Mouse (Mus musculus) gastrocnemius, adult 2 months (tissue): ENCODE data around the gene Ube2l6. TPM values are rescaled to one million over a fixed set of nuclear protein-coding genes. Genes with fewer than 3 reads are reported as not detected.

Experiments used
- DNase-seq: peaks from one replicate; pipeline ENCODE4 v3.0.0; 2022
- H3K27ac ChIP-seq: fragments of 200-600 bp; 2 replicates; pipeline ENCODE4 v1.8.1; 2022; ENCODE audit warnings: mild to moderate bottlenecking
- H3K4me3 ChIP-seq: fragments of 200-600 bp; 2 replicates; pipeline ENCODE4 v1.8.1; 2022; ENCODE audit warnings: mild to moderate bottlenecking, moderate library complexity
- CTCF ChIP-seq: fragments of 200-600 bp; IDR thresholded peaks from 2 replicates; pipeline ENCODE4 v1.8.1; 2022; ENCODE audit warnings: antibody characterized with exemption, mild to moderate bottlenecking, moderate library complexity
- intact Hi-C: fragments of 180-260 bp; cut with DNase I; formaldehyde crosslinking; loops from one replicate; pipeline ENCODE4 v1.15.1; 2025
- total RNA-seq, 2 experiments: library from RNA; stranded (reverse); gene quantifications; 2 replicates each; pipeline ENCODE4 v1.2.3; 2021

Gene Ube2l6
- total RNA-seq, 2 experiments from 2014 or later = 2.0 to 3.8 TPM

DNA sequence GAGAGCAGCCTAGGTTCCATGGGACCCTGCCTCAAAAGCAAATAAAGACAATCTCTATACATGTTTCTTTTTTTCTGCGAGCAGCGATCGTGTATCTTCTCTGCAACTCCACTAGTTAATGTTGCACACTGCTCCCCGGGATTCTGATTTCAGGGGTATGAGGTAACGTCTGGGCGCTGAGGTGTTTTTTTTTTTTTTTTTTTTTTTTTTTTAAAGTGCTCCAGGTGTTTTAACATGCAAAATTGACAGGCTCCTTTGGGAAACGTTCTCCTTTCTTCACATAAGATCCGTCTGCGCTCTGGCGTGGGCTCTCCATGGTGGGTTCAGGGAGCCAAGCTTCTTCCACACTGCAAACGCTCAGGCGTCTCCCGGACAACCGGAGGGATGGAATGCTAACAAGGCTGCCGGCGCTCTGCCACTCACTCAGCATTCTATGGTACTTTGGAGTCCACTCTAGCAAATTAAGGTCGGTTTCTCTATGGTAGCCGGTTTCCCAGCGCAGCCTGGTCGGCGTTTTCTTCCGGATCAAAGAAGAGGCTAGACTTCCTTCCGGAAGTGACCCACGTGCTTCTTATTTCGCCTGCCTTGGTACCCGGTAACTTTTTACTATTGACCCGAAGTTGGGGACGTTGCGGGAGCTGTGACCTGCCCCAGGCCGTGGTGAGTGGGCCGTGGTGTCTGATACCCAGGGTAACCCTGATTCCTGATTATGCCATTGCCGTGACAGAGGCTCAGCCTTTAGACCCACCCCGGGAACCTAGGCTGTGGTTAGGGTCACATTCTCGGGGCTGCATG lies 28.1 kb downstream of the Ube2l6 start, which contains the start of gene Timm10:
TSS of gene Timm10 (plus strand) at position 510 of the 795 bp plus-strand sequence.
- DNase-seq = peak; percentile 89
- peak within 1 kb of the TSS; percentile 91 for H3K27ac ChIP-seq
- peak within 1 kb of the TSS; percentile 79 for H3K4me3 ChIP-seq
- intact Hi-C loops = no loop called here
- no peak for TF ChIP-seq CTCF

DNA sequence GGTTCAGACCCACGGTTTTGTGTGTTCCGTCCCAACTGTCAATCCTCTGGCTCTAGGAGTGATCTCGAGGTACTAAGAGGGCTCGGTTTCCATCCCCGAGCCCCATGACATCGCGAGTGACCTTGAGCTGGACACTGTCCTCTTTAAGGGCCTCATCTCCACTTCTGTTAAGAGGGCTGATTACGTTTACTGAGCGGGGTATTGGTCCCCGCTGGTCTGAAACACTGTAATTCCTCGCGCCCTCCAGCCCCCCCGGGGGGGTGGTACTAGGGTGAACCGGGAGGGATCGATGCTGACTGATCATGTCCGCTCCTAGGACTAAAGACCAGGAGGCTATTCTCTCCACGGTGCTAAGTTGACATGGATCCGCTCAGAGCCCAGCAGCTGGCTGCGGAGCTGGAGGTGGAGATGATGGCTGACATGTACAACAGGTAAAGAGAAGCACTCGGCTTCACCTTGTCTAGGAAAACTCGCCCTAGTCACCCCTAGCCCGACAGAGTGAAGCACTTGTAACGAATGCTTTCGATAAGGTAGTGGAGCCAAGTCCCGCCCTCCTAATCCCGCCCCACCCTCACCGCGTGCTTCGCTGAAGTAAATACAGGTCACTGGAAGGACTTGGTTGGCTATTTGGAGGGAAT lies 28.8 kb downstream of the Ube2l6 start:
- DNase-seq = no peak
- peak overlapping the region; percentile 79 for H3K4me3 ChIP-seq
- no peak for TF ChIP-seq CTCF
- intact Hi-C loops = no loop called here
- peak overlapping the region; percentile 91 for H3K27ac ChIP-seq

- peak; percentile 91 for DNase-seq
- H3K4me3 ChIP-seq = peak overlapping the region; percentile 46
- TF ChIP-seq CTCF = peak; percentile 96
- intact Hi-C loops = loop anchor here (1.0 to 5.0 kb wide), 3 partner anchors 23 to 58 kb away; no protein-coding TSS in a partner anchor
- H3K27ac ChIP-seq = peak overlapping the region; percentile 88
Observed at GRCm38 (mm10) chr2:84831666-84832391, 33.2 kb downstream of the Ube2l6 start.

DNA sequence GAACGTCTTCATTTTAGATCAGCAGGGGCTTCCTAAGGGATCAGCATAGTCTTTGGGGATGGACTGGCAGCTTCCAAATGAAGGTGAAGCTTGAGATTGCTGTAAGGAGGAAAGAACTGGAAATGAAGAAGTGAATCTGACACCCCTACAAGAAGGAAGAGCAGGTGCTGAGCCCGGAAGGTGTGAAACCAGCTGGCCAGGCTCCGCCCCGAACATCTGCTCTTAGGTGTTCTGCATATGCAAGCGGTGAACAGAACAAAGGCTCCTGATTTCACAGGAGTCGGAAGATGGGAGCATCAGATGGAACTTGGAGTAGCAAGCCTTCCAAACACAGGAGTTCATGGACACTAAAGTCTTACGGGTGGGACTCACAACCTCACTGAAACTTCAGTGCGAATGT lies 38.5 kb downstream of the Ube2l6 start:
- intact Hi-C loops = no loop called here
- no peak for DNase-seq
- no peak for TF ChIP-seq CTCF
- H3K4me3 ChIP-seq = no peak overlapping the region
- H3K27ac ChIP-seq = no peak overlapping the region

- intact Hi-C loops = no loop called here
- TF ChIP-seq CTCF = no peak
- Histone ChIP-seq H3K4me3 (no peak overlapping the region), H3K27ac (peak overlapping the region; percentile 95)
- no peak for DNase-seq
Observed at GRCm38 (mm10) chr2:84837817-84838592, 39.4 kb downstream of the Ube2l6 start.

DNA sequence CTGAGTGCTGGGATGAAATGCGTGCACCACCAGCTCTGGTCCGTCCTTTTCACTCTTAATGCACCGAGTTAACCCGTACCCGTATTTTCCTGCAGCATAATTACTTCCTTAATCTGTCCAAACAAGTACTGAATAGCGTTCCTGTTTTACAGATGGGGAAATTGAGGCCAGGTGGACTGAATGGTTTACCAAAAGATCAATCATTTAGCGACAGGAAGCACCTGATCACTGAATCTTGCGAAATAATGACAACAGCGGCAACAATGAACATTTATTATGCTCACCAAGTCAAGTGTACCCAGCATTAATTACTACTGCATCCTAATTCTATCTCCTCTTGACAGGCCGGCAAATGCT lies 39.9 kb downstream of the Ube2l6 start, which contains the start of gene Slc43a1:
TSS of gene Slc43a1 (plus strand) at position 258 of the 357 bp plus-strand sequence.
- intact Hi-C loops = no loop called here
- DNase-seq = no peak
- TF ChIP-seq CTCF = no peak
- H3K27ac ChIP-seq = peak within 1 kb of the TSS; percentile 95
- peak within 1 kb of the TSS; percentile 93 for H3K4me3 ChIP-seq

DNA sequence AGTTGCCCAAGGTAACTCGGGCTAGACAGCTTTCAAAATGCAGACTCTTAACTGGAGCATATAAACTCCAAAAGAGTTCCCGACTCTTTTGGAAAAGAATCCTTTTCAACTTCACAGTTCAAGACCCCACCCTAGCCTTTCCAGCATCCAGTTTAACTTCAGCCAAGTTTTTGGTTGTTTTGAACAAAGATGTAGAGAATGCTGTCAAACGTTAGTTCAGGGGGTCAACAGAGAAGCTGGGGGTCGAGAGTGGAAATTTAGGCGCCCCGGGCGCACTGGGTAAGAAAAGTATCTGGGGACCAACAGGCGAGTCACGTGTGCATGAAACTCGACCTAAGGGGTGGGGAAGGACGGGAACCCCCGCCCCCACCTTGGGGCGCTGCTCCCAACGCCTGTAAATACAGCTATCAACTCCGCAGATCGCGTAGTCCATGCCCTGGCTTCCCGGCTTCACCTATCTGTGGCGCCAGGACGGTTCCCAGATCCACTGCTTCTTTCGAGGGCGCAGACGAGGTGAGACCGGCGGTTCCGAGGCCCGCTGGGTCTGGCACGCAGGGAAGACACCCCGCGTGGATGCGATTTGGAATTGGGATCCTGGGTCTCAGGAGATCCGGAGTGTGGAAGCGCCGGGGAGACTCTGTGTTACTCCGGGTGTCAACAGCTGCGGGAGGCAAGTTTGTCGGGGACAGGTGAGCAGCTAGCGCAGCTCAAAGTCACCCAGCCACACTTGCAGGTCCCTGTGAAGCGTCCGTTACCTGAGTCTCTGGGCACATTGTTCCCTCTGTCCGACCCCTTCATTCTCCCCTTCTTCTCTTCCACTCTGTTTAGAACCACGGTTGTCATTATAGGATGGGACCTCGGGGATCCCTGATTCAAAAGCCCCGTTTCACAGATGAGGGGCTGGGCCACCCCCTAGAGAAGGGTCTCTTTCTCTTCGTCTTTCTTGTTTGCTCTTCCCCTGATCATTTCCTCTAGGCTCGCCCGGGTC lies 40.7 kb downstream of the Ube2l6 start:
- H3K4me3 ChIP-seq = peak overlapping the region; percentile 93
- TF ChIP-seq CTCF = no peak
- intact Hi-C loops = no loop called here
- peak overlapping the region; percentile 95 for H3K27ac ChIP-seq
- DNase-seq = peak; percentile 86

DNA sequence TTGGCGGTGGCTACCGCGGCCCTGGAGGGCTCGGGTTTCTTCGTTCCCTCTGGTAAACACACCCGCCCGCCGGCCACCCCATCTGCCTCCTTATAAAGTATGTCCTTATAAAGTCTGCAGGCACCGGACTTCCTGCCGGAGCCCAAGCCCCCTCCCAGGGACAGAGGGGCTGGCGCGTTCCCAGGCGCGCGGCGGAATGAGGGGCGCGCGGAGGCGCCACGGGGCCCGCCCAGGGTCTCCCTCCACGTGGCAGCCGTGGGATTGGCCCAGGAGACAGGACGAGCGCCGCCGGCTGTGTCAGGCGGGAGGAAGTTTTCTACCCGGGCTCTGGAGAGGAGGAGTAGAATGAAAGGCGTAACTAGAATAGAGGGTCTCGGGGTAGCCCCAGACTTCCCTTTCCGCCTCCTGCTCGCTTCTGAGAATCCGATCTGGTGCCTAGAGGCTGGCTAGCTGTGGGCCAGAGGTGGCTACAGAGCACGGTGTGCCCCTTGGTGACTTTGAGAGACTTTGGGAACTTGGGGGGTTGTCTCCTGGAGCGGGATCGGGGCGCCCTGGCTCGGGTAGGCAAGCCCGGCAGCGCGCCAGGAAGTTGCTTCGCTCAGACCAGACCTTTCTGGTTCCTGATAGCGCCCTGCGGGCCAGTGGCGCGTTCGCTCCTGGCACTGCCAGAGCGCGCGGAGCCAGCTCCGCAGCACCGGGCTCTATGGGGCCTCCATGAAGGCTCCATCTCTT lies 41.6 kb downstream of the Ube2l6 start:
- Histone ChIP-seq H3K27ac (peak overlapping the region; percentile 95), H3K4me3 (peak overlapping the region; percentile 93)
- peak; percentile 5; the same call in 1 of the 2 replicates for TF ChIP-seq CTCF
- DNase-seq = peak; percentile 86
- intact Hi-C loops = no loop called here

GRCm38 (mm10) chr2:84840748-84841563 lies 42.3 kb downstream of the Ube2l6 start:
- intact Hi-C loops = no loop called here
- TF ChIP-seq CTCF = no peak
- no peak for DNase-seq
- H3K27ac ChIP-seq = peak overlapping the region; percentile 95
- peak overlapping the region; percentile 93 for H3K4me3 ChIP-seq

GRCm38 (mm10) chr2:84841905-84842304 lies 43.3 kb downstream of the Ube2l6 start:
- intact Hi-C loops = no loop called here
- no peak overlapping the region for H3K27ac ChIP-seq
- TF ChIP-seq CTCF = no peak
- H3K4me3 ChIP-seq = peak overlapping the region; percentile 93
- DNase-seq = no peak
